ENCODE assay signal across 8 mouse cellular contexts in the genomic region with DNA sequence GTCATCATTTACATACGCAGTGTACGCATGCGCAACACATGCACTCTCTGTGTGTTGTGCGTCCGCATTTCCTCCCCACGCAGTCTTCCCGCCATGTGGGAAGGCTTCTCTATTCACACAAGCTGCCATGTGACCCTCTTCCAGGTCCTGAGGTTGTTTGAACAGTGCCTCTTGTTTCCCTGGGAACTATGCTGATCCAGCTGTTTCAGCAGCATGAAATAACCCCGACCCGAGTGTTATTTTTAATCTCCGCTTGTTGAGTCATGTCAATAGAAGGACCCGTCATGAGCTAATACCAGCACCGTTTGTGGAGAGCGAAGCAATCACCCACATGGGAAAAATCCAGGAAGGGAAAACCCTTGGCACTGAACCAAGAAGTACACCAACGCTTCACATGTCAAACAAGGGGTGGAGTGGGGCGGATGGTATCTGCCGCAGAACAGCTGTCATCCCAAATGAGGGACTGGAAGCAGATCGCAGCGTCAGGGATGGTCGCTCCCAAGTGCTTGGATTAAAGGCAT. TPM values are rescaled to one million over a fixed set of nuclear protein-coding genes. Genes with fewer than 3 reads are reported as not detected.
A peak's percentile ranks its signal among the peaks of the same experiment; 100 is the strongest.
DNase-seq lines count a peak whose midpoint lies in the region; ATAC-seq lines count a peak whose summit lies in the region.

No protein-coding gene starts in this region.

- ATAC-seq in heart, embryonic 15.5 days (replicated peaks; ENCODE audit: insufficient number of reproducible peaks, insufficient read depth, low FRiP score, low read depth): peak; percentile 68
- no peak for ATAC-seq in CD4-positive, CD25-positive, alpha-beta regulatory T cell, adult 4 months

- H3K27ac ChIP-seq in heart, embryonic 15.5 days: peak overlapping the region; percentile 38; the same call in 1 of the 2 replicates

- H3K9me3 ChIP-seq in heart, embryonic 15.5 days (replicated peaks): 0 out of 2 replicates have a peak, but pooled peaks cover 2% of the 10 kb centered on the region

- whole genome bisulfite sequencing in heart, embryonic 15.5 days: 27% methylated on average over 19 of the region's 19 CpGs

- no peaks in the 10 kb centered on the region for H3K36me3 ChIP-seq in heart, embryonic 15.5 days

- peak overlapping the region; percentile 52 for H3K4me2 ChIP-seq in heart, embryonic 15.5 days

- H3K9ac ChIP-seq in heart, embryonic 15.5 days: no peak overlapping the region

- peaks cover 34% of the 10 kb centered on the region for H3K4me1 ChIP-seq in heart, embryonic 15.5 days (replicated peaks)

- DNase-seq in adrenal gland, postnatal 10 days: peak; percentile 30
- DNase-seq in adrenal gland, adult 18-20 months (ENCODE audit: low spot score in 2 of 2): no peak
- peak; percentile 3 to 17 for DNase-seq in adrenal gland, postnatal 36 days
- DNase-seq in layer of hippocampus, adult 11-12 months (ENCODE audit: low spot score): peak; percentile 66
- DNase-seq in lung, adult 18-20 months: peak; percentile 64 to 77
- DNase-seq in urinary bladder, postnatal 14 days (ENCODE audit: low spot score): no peak

- no peak overlapping the region for H3K4me3 ChIP-seq in heart, embryonic 15.5 days

- H3K27me3 ChIP-seq in heart, embryonic 15.5 days: no peaks in the 10 kb centered on the region

RNA-seq across cellular contexts. Expression of a gene that starts 23.6 kb away (rescaled TPM):
- total RNA-seq in adrenal gland, postnatal 10 days (2021): 10 to 100 TPM; 32.4 to 32.9 TPM
- total RNA-seq in adrenal gland, adult 18-20 months (2021): 10 to 100 TPM; 18.3 to 34.4 TPM
- 10 to 100 TPM; 29.2 to 39.2 TPM for total RNA-seq in adrenal gland, postnatal 36 days (2021)
- 97.5 and 134 TPM in 2 replicates for polyA plus RNA-seq in heart, embryonic 15.5 days (2015; fragmentation: Nextera tagmentation; extraction: Ambion mirVana)
- 10 to 100 TPM; 78.3 to 83.4 TPM for polyA plus RNA-seq in CD4-positive, CD25-positive, alpha-beta regulatory T cell, adult 4 months (2017; shearing (Covaris generic))

RNA-seq across cellular contexts. Expression of a gene that starts 38.7 kb away (rescaled TPM):
- 10 to 100 TPM; 12.6 to 17.3 TPM for total RNA-seq in adrenal gland, postnatal 10 days (2021)
- total RNA-seq in adrenal gland, adult 18-20 months (2021): 1 to 10 TPM; 5.8 to 7.3 TPM
- total RNA-seq in adrenal gland, postnatal 36 days (2021): 1 to 10 TPM; 5.7 to 6.9 TPM
- 15.0 and 19.6 TPM in 2 replicates for polyA plus RNA-seq in heart, embryonic 15.5 days (2015; fragmentation: Nextera tagmentation; extraction: Ambion mirVana)
- polyA plus RNA-seq in CD4-positive, CD25-positive, alpha-beta regulatory T cell, adult 4 months (2017; shearing (Covaris generic)): not detected

Comparison
In these comparisons a context has a peak if more than half of its experiments do, and no peak if none do; other contexts are left out.
1. DNase-seq: peak in adrenal gland, postnatal 10 days (single experiment), adrenal gland, postnatal 36 days (2 of 2), layer of hippocampus, adult 11-12 months (single experiment) and lung, adult 18-20 months (2 of 2); none in adrenal gland, adult 18-20 months (0 of 2) and urinary bladder, postnatal 14 days (single experiment).